Mouse (Mus musculus) cerebellum, adult 2 months (tissue): ENCODE data around the gene Gpsm2.

Experiments
- CTCF ChIP-seq: fragments of 200-500 bp; IDR thresholded peaks from 2 replicates; pipeline ENCODE4 v1.5.1; 2011; ENCODE audit warnings: low read depth, mild to moderate bottlenecking, control low read depth, low read length, moderate library complexity, borderline replicate concordance; ENCODE audit not compliant: insufficient read depth
- POLR2A ChIP-seq: fragments of 200-500 bp; IDR thresholded peaks from 2 replicates; pipeline ENCODE4 v1.6.1; 2011; ENCODE audit warnings: low read length, control low read depth, borderline replicate concordance; ENCODE audit not compliant: insufficient read depth

GRCm38 (mm10) chr3:108701256-108701655 is 20.9 kb downstream of the Gpsm2 start:
- TF ChIP-seq CTCF = 0 out of 2 replicates have a peak, but pooled peaks have one; percentile 4
- TF ChIP-seq POLR2A = no peak
